Mouse (Mus musculus) embryonic facial prominence, embryonic 12.5 days (tissue): ENCODE data around the gene Cabp7. TPM values are rescaled to one million over a fixed set of nuclear protein-coding genes. Genes with fewer than 3 reads are reported as not detected.
"Not testable (repeated sequence)": the region's sequence is repeated elsewhere in the genome, so short reads cannot be mapped to it uniquely, and the experiment has no call there.

Experiments used
- ATAC-seq: fragments of 200-750 bp; cut with Nextera tagmentation; 2 replicates; pipeline ENCODE4 v1.8.0; 2017; ENCODE audit not compliant: insufficient number of reproducible peaks, insufficient read depth, low FRiP score, low TSS enrichment
- H3K27ac ChIP-seq: fragments of 300-500 bp; sonication (generic); 2 replicates; pipeline ENCODE4 v1.5.1; 2016; ENCODE audit warnings: mild to moderate bottlenecking
- H3K27me3 ChIP-seq: fragments of 300-500 bp; sonication (generic); 2 replicates; pipeline ENCODE4 v1.6.1; 2016; ENCODE audit warnings: mild to moderate bottlenecking, moderate library complexity
- H3K36me3 ChIP-seq: fragments of 300-500 bp; sonication (generic); 2 replicates; pipeline ENCODE4 v1.6.1; 2016; ENCODE audit warnings: mild to moderate bottlenecking
- H3K4me1 ChIP-seq: fragments of 300-500 bp; sonication (generic); 2 replicates; pipeline ENCODE4 v1.6.1; 2016
- H3K4me2 ChIP-seq: fragments of 300-500 bp; sonication (generic); replicated peaks from 2 replicates; pipeline ENCODE4 v1.6.1; 2016; ENCODE audit warnings: mild to moderate bottlenecking, moderate library complexity
- H3K4me3 ChIP-seq: fragments of 300-500 bp; sonication (generic); 2 replicates; pipeline ENCODE4 v1.5.1; 2016; ENCODE audit warnings: mild to moderate bottlenecking
- H3K9ac ChIP-seq: fragments of 300-500 bp; sonication (generic); 2 replicates; pipeline ENCODE4 v1.6.1; 2016; ENCODE audit warnings: mild to moderate bottlenecking, moderate library complexity
- H3K9me3 ChIP-seq: fragments of 300-500 bp; sonication (generic); 2 replicates; pipeline ENCODE4 v1.6.1; 2016; ENCODE audit warnings: mild to moderate bottlenecking, moderate library complexity
- WGBS: fragments of 180-500 bp; shearing (Covaris S2); methylation state at CpG from one replicate; pipeline ENCODE4 v1.1.7; 2016; 5-methylcytosine and 5-hydroxymethylcytosine counted together
- polyA plus RNA-seq: library from polyadenylated mRNA; unstranded; fragments of >200 nt; fragmentation: Nextera tagmentation; extraction: Ambion mirVana; gene quantifications from 2 replicates; pipeline ENCODE4 v1.2.1, GENCODE M21; 2016

Gene Cabp7
- polyA plus RNA-seq, 1 experiment from 2014 or later: 0.19 TPM

DNA sequence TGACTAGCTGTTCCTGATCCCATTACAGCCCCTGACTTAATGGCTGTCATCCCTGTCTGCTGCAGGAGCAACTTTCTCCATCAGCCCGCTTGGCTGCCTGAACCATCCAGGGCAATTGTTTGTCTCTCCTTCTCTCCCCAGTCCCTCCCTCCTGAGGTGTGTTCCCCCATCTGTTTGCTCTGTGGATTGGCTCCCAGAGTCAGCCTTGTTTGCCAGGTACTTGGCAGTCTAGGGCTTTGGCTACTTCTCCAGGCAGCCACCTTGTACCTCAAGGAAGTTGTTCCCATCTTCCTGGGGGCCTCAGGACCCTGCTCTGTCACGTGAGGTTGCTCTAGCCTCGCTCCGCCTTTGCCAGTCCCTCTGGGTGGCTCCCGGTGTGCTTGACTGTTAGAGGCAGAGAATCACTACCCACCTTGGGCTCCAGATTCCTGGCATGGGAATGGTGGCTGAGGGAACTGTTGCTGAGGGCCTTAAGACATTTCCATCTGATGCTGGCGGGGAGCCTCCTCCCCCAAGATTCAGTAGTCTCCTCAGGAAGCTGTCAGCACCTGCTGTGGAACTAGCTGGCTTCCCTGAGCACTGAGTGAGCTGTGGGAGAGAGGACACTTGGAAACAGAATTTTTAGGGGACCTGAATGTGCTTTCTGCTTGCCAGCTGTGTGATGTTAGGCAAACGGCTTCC lies 25.5 kb downstream of the Cabp7 start:
- Histone ChIP-seq H3K9ac (no peak overlapping the region), H3K27ac (no peak overlapping the region), H3K4me1 (0 out of 2 replicates have a peak, but pooled peaks cover 8% of the 10 kb centered on the region), H3K27me3 (no peaks in the 10 kb centered on the region), H3K36me3 (peaks cover 26% of the 10 kb centered on the region), H3K9me3 (no peaks in the 10 kb centered on the region), H3K4me2 (no peak overlapping the region), H3K4me3 (no peak overlapping the region)
- WGBS: 54% methylated on average over 7 of the region's 7 CpGs
- no peak for ATAC-seq

DNA sequence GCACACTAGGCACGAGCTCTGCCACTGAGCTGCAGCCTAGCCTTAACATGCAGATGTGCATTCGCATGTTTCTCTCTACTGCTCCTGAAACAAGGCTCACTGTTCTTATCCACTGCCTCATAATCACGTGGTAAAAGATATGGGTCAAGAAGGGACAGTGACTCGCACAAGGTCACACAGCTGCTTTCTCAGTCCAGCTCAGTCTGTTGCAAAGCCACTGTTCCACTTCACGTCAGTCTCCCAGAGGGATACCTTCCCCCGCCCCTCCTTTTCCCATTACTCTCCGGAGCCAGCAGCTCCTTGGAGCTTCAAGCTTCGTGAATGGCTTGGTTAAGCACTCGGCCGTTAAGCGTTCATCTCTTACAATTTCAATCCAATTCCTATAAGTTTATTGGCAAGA lies 26.2 kb downstream of the Cabp7 start:
- WGBS: 70% methylated on average over 11 of the region's 11 CpGs
- peaks cover 26% of the 10 kb centered on the region for H3K36me3 ChIP-seq
- ATAC-seq: no peak

GRCm38 (mm10) chr11:4719961-4720360 lies 26.6 kb downstream of the Cabp7 start:
- H3K9ac ChIP-seq: no peak overlapping the region
- no peak for ATAC-seq

More for the DNA sequence above, 26.2 kb downstream of the Cabp7 start:
- H3K4me2 ChIP-seq: no peak overlapping the region
- no peaks in the 10 kb centered on the region for H3K27me3 ChIP-seq
- no peak overlapping the region for H3K4me3 ChIP-seq
- H3K9me3 ChIP-seq: no peaks in the 10 kb centered on the region
- H3K9ac ChIP-seq: no peak overlapping the region
- no peak overlapping the region for H3K27ac ChIP-seq
- 0 out of 2 replicates have a peak, but pooled peaks cover 8% of the 10 kb centered on the region for H3K4me1 ChIP-seq

GRCm38 (mm10) chr11:4718548-4718947 lies 28.0 kb downstream of the Cabp7 start:
- no peaks in the 10 kb centered on the region for H3K9me3 ChIP-seq
- no peak overlapping the region for H3K4me3 ChIP-seq
- H3K4me1 ChIP-seq: 0 out of 2 replicates have a peak, but pooled peaks cover 8% of the 10 kb centered on the region
- no peak overlapping the region for H3K9ac ChIP-seq
- H3K27me3 ChIP-seq: no peaks in the 10 kb centered on the region
- no peak overlapping the region for H3K4me2 ChIP-seq
- no peak for ATAC-seq
- H3K36me3 ChIP-seq: peaks cover 11% of the 10 kb centered on the region; the same call in 1 of the 2 replicates
- no peak overlapping the region for H3K27ac ChIP-seq
- WGBS: 82% methylated on average over 5 of the region's 5 CpGs

More at GRCm38 (mm10) chr11:4719961-4720360, 26.6 kb downstream of the Cabp7 start:
- WGBS: 94% methylated on average over 9 of the region's 9 CpGs
- Histone ChIP-seq H3K36me3 (peaks cover 25% of the 10 kb centered on the region), H3K4me2 (no peak overlapping the region), H3K27me3 (no peaks in the 10 kb centered on the region), H3K27ac (no peak overlapping the region), H3K4me1 (0 out of 2 replicates have a peak, but pooled peaks cover 8% of the 10 kb centered on the region), H3K4me3 (no peak overlapping the region), H3K9me3 (no peaks in the 10 kb centered on the region)

- no peaks in the 10 kb centered on the region for H3K9me3 ChIP-seq
- H3K27ac ChIP-seq: no peak overlapping the region
- 89% methylated on average over 5 of the region's 5 CpGs for WGBS
- H3K27me3 ChIP-seq: no peaks in the 10 kb centered on the region
- H3K4me2 ChIP-seq: no peak overlapping the region
- 0 out of 2 replicates have a peak, but pooled peaks cover 8% of the 10 kb centered on the region for H3K4me1 ChIP-seq
- H3K4me3 ChIP-seq: no peak overlapping the region
- ATAC-seq: no peak
- no peaks in the 10 kb centered on the region for H3K36me3 ChIP-seq
- no peak overlapping the region for H3K9ac ChIP-seq
Measured at GRCm38 (mm10) chr11:4716530-4717236, 29.9 kb downstream of the Cabp7 start.

DNA sequence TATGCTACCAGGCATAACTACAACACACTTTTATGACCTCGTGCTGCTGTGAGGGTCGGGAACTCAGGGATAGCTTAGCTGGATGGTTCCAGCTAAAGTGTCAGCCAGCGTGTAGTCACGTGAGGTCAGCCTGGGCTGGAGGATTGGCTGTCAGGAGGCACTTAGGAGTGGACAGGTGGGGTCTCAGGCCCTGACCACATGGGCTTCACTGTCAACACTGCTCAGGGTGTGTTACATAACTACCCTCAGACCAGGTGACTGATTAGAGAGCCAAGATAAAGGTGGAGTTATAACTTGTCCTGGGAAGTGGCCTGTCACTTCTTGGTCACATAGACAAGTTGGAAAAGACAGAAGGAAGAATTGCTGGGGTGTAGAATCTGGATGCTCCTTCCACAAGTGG lies 31.0 kb downstream of the Cabp7 start:
- no peaks in the 10 kb centered on the region for H3K27me3 ChIP-seq
- no peaks in the 10 kb centered on the region for H3K36me3 ChIP-seq
- 0 out of 2 replicates have a peak, but pooled peaks cover 8% of the 10 kb centered on the region for H3K4me1 ChIP-seq
- H3K4me2 ChIP-seq: no peak overlapping the region
- H3K4me3 ChIP-seq: no peak overlapping the region
- 85% methylated on average over 4 of the region's 4 CpGs for WGBS
- ATAC-seq: no peak
- H3K9me3 ChIP-seq: no peaks in the 10 kb centered on the region
- no peak overlapping the region for H3K9ac ChIP-seq
- H3K27ac ChIP-seq: no peak overlapping the region

DNA sequence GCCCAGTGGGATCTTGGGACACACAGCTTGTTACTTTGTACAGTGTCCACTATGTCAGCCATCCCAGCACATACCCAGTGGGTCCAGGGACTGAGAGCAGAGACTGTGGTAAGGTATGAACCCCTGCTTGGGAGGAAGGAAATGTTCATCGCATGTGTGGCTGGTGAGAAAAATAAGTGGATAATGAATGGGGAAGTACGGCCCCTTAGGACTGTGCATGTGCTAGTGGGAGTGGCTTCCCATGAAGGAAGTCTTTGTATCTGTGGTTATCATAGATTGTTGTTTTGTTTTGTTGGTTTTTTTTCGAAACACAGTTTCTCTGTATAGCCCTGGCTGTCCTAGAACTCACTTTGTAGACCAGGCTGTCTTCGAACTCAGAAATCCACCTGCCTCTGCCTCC lies 31.9 kb downstream of the Cabp7 start:
- H3K36me3 ChIP-seq: no peaks in the 10 kb centered on the region
- H3K9ac ChIP-seq: no peak overlapping the region
- no peaks in the 10 kb centered on the region for H3K27me3 ChIP-seq
- H3K27ac ChIP-seq: no peak overlapping the region
- H3K4me2 ChIP-seq: no peak overlapping the region
- 0 out of 2 replicates have a peak, but pooled peaks cover 2% of the 10 kb centered on the region for H3K4me1 ChIP-seq
- no peaks in the 10 kb centered on the region for H3K9me3 ChIP-seq
- 83% methylated on average over 4 of the region's 4 CpGs for WGBS
- no peak overlapping the region for H3K4me3 ChIP-seq
- ATAC-seq: no peak

GRCm38 (mm10) chr11:4712822-4713221 lies 33.8 kb downstream of the Cabp7 start:
- H3K36me3 ChIP-seq: no peaks in the 10 kb centered on the region
- no peak overlapping the region for H3K9ac ChIP-seq
- H3K9me3 ChIP-seq: no peaks in the 10 kb centered on the region
- H3K27me3 ChIP-seq: no peaks in the 10 kb centered on the region
- no peak overlapping the region for H3K4me3 ChIP-seq
- no peak for ATAC-seq
- H3K27ac ChIP-seq: no peak overlapping the region
- H3K4me1 ChIP-seq: no peaks in the 10 kb centered on the region
- no peak overlapping the region for H3K4me2 ChIP-seq

DNA sequence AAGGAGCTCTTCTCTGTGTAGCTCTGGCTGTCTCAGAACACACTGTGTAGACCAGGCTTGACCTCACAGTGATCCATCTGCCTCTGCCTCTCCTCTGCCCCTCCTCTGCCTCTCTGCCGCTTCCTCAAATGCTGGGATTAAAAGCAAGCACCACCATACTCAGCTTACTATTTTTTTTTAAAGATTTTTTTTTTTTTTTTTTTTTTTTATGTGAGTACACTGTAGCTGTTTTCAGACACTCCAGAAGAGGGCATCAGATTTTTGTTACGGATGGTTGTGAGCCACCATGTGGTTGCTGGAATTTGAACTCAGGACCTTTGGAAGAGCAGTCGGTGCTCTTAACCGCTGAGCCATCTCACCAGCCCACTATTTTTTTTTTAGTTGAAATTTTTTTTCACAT lies 36.4 kb downstream of the Cabp7 start:
- ATAC-seq, H3K4me2 ChIP-seq: not testable (repeated sequence)
- 87% methylated on average over 4 of the region's 4 CpGs for WGBS

DNA sequence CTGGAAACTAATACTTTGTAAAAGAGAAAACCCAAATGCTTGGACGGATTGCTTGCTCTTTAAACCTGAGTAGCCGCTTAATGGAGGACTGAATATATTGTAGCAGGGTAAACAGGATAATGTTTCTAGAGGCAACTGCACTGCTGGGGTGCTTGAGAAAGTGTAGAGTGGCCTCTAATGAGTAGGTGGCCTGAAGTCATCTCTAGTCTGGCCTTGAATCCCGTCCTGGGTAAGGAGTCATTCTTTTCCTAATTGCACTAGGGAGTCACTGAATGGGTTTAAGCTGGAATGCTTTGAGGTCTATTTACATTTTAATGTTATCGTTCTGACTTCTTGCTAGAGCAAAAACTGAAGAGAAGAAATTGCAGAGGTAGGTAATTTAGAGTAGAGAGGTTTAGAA lies 41.4 kb downstream of the Cabp7 start:
- Histone ChIP-seq H3K4me3 (peak overlapping the region; percentile 86), H3K9me3 (no peaks in the 10 kb centered on the region), H3K4me2 (peak overlapping the region; percentile 78), H3K27ac (no peak overlapping the region), H3K27me3 (no peaks in the 10 kb centered on the region), H3K36me3 (peaks cover 18% of the 10 kb centered on the region), H3K9ac (peak overlapping the region; percentile 60), H3K4me1 (peaks cover 12% of the 10 kb centered on the region)
- no peak for ATAC-seq
- WGBS: 9% methylated on average over 4 of the region's 4 CpGs

More for the DNA sequence above, 36.4 kb downstream of the Cabp7 start:
- H3K36me3 ChIP-seq, H3K27me3 ChIP-seq, H3K9ac ChIP-seq, H3K27ac ChIP-seq, H3K9me3 ChIP-seq, H3K4me3 ChIP-seq, H3K4me1 ChIP-seq: not testable (repeated sequence)

DNA sequence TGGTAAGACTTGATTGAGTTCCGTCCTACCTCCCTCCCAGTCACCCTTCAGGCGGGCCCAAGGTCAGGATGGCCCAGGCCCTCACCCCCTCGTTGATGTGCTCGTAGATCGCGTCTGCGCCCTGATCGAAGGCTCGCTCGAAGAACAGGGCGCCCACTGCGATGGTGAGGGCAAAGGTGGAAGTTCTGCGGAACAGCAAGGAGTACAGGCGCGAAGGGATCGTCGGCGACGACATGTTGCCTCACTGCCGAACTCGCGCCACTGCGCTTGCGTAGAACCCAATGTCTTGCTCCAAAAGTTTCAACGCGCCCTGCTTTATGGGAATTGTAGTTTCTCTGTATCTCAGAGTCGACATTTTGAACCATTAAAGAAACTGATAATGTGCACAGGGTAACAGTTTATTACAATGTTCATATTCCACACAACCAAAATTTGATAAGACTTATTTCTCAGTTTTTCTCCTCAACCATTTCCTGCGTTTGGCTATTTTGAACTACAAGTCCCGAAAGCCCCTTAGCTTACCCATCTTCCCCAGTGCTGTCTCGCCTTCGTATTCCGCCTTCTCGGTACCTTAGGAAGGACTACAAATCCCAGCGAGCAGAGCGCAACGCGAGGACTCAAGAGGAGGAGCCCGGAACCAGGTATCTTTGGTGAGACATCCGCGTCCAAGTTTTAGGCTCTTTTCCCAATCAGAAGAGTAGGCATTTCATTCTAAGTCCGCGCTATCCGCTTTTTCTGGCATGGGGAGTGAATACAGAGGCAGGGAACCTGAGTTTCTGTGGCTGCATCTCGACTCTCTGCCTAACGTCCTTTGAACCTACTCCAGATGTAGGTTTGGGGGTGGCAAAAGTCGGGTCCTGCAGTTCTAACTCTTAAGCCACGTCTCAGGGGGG lies 42.3 kb downstream of the Cabp7 start, which contains the start of the genes Uqcr10 and Zmat5:
Uqcr10 (minus strand) TSS at position 271 of the 893 bp plus-strand sequence.
Zmat5 (plus strand) TSS at position 607 of the 893 bp plus-strand sequence.
- H3K4me1 ChIP-seq: peaks cover 12% of the 10 kb centered on the region
- no peaks in the 10 kb centered on the region for H3K9me3 ChIP-seq
- peak within 1 kb of the TSS; percentile 65 for H3K27ac ChIP-seq
- ATAC-seq: peak; percentile 94
- under 1% methylated on average over 47 of the region's 47 CpGs for WGBS
- peak within 1 kb of the TSS; percentile 78 for H3K4me2 ChIP-seq
- H3K4me3 ChIP-seq: peak within 1 kb of the TSS; percentile 86
- peaks cover 18% of the 10 kb centered on the region for H3K36me3 ChIP-seq
- H3K9ac ChIP-seq: peak within 1 kb of the TSS; percentile 83
- H3K27me3 ChIP-seq: no peaks in the 10 kb centered on the region
